Comparison of ENCODE assay signal across 8 mouse cellular contexts in genomic region chr10:83723055-83723454, GRCm38 (mm10). TPM values are rescaled to one million over a fixed set of nuclear protein-coding genes. Genes with fewer than 3 reads are reported as not detected.
A peak's percentile ranks its signal among the peaks of the same experiment; 100 is the strongest.
DNase-seq lines count a peak whose midpoint lies in the region; ATAC-seq and TF ChIP-seq lines count a peak whose summit lies in the region.

No protein-coding gene starts in this region.

- TF ChIP-seq CTCF in kidney, adult 2 months (conservative IDR thresholded peaks at IDR 0.05; ENCODE audit: insufficient read depth, insufficient read length, low read depth, low read length), result no peak

- no peaks in the 10 kb centered on the region for H3K4me1 ChIP-seq in kidney, adult 2 months (ENCODE audit: control insufficient read depth, insufficient read depth, low read length)
- no peaks in the 10 kb centered on the region for H3K4me1 ChIP-seq in embryonic facial prominence, embryonic 14.5 days (ENCODE audit: control insufficient read depth, insufficient read depth, low read length)
- peaks cover 6% of the 10 kb centered on the region for H3K4me1 ChIP-seq in limb, embryonic 14.5 days (ENCODE audit: control insufficient read depth, insufficient read depth, low read length)
- peaks cover 13% of the 10 kb centered on the region for H3K4me1 ChIP-seq in neural tube, embryonic 13.5 days (replicated peaks)

- peak; percentile 64 for ATAC-seq in embryonic facial prominence, embryonic 14.5 days (ENCODE audit: low read depth)
- ATAC-seq in limb, embryonic 14.5 days (ENCODE audit: low FRiP score, low read depth), result peak; percentile 42
- ATAC-seq in neural tube, embryonic 13.5 days (ENCODE audit: low read depth), result peak; percentile 77

- peak overlapping the region; percentile 76 for H3K9ac ChIP-seq in embryonic facial prominence, embryonic 14.5 days (ENCODE audit: low read depth, low read length)
- H3K9ac ChIP-seq in limb, embryonic 14.5 days (ENCODE audit: low read depth, low read length, severe bottlenecking), result peak overlapping the region; percentile 68
- peak overlapping the region; percentile 86 for H3K9ac ChIP-seq in neural tube, embryonic 13.5 days

- no peaks in the 10 kb centered on the region for H3K36me3 ChIP-seq in kidney, adult 2 months (ENCODE audit: control insufficient read depth, insufficient read depth, low read length)
- no peaks in the 10 kb centered on the region for H3K36me3 ChIP-seq in embryonic facial prominence, embryonic 14.5 days (ENCODE audit: control insufficient read depth, insufficient read depth, low read length)
- no peaks in the 10 kb centered on the region for H3K36me3 ChIP-seq in limb, embryonic 14.5 days (ENCODE audit: control insufficient read depth, insufficient read depth, low read length)
- H3K36me3 ChIP-seq in neural tube, embryonic 13.5 days, result no peaks in the 10 kb centered on the region

- H3K27ac ChIP-seq in kidney, adult 2 months (ENCODE audit: insufficient read depth, low read depth, low read length), result no peak overlapping the region
- H3K27ac ChIP-seq in embryonic facial prominence, embryonic 14.5 days (replicated peaks; ENCODE audit: low read depth, low read length), result no peak overlapping the region
- no peak overlapping the region for H3K27ac ChIP-seq in limb, embryonic 14.5 days (replicated peaks; ENCODE audit: low read depth, low read length)
- no peak overlapping the region for H3K27ac ChIP-seq in neural tube, embryonic 13.5 days (replicated peaks)

- peak overlapping the region; percentile 87 for H3K4me2 ChIP-seq in embryonic facial prominence, embryonic 14.5 days (ENCODE audit: low read depth, low read length)
- peak overlapping the region; percentile 82 for H3K4me2 ChIP-seq in limb, embryonic 14.5 days (replicated peaks; ENCODE audit: low read depth, low read length, severe bottlenecking)
- H3K4me2 ChIP-seq in neural tube, embryonic 13.5 days, result peak overlapping the region; percentile 79

- no peak for TF ChIP-seq POLR2A in kidney, adult 2 months (IDR thresholded peaks at IDR 0.05; ENCODE audit: low read depth, low read length)
- TF ChIP-seq POLR2A in limb, embryonic 14.5 days (IDR thresholded peaks at IDR 0.05; ENCODE audit: borderline replicate concordance, extremely low read depth, insufficient read depth, insufficient read length), result 0 out of 2 replicates have a peak, but pooled peaks have one; percentile 2

- peak overlapping the region; percentile 36 for H3K4me3 ChIP-seq in kidney, adult 2 months (ENCODE audit: insufficient read depth, low read depth, low read length)
- H3K4me3 ChIP-seq in embryonic facial prominence, embryonic 14.5 days (ENCODE audit: low read depth, low read length), result peak overlapping the region; percentile 73
- H3K4me3 ChIP-seq in limb, embryonic 14.5 days (replicated peaks; ENCODE audit: low read length), result peak overlapping the region; percentile 71
- peak overlapping the region; percentile 73 for H3K4me3 ChIP-seq in neural tube, embryonic 13.5 days

- no peaks in the 10 kb centered on the region for H3K27me3 ChIP-seq in kidney, adult 2 months (replicated peaks; ENCODE audit: control insufficient read depth, insufficient read depth, low read length)
- H3K27me3 ChIP-seq in embryonic facial prominence, embryonic 14.5 days (replicated peaks; ENCODE audit: control insufficient read depth, insufficient read depth, low read length), result no peaks in the 10 kb centered on the region; the same call in 1 of the 2 replicates
- H3K27me3 ChIP-seq in limb, embryonic 14.5 days (ENCODE audit: control insufficient read depth, insufficient read depth, low read length), result no peaks in the 10 kb centered on the region
- 0 out of 2 replicates have a peak, but pooled peaks cover 6% of the 10 kb centered on the region for H3K27me3 ChIP-seq in neural tube, embryonic 13.5 days

- 0 out of 2 replicates have a peak, but pooled peaks cover 6% of the 10 kb centered on the region for H3K9me3 ChIP-seq in embryonic facial prominence, embryonic 14.5 days (ENCODE audit: control insufficient read depth, low read length)
- peaks cover 4% of the 10 kb centered on the region; the same call in 1 of the 2 replicates for H3K9me3 ChIP-seq in limb, embryonic 14.5 days (ENCODE audit: control insufficient read depth, low read length)
- H3K9me3 ChIP-seq in neural tube, embryonic 13.5 days, result no peaks in the 10 kb centered on the region

- DNase-seq in kidney, adult 2 months, result no peak
- no peak for DNase-seq in kidney, adult 9 months
- peak; percentile 40 for DNase-seq in MN1 (ENCODE audit: low spot score)
- DNase-seq in embryonic facial prominence, embryonic 14.5 days (ENCODE audit: low spot score), result peak; percentile 32
- DNase-seq in heart, postnatal 4 days, result peak; percentile 54
- DNase-seq in limb, embryonic 14.5 days (ENCODE audit: low spot score), result peak; percentile 11
- DNase-seq in c-Kit-positive CD71-positive TER-119-positive erythroid progenitor cells, embryonic 14.5 days (ENCODE audit: low spot score), result no peak

- whole genome bisulfite sequencing in kidney, adult 2 months, result under 1% methylated on average over 23 of the region's 23 CpGs
- 0% methylated on average over 4 of the region's 23 CpGs for WGBS in embryonic facial prominence, embryonic 14.5 days
- 2% methylated on average over 11 of the region's 23 CpGs for WGBS in limb, embryonic 14.5 days
- WGBS in neural tube, embryonic 13.5 days, result 0% methylated on average over 18 of the region's 23 CpGs

RNA-seq across cellular contexts. Expression of gene 1500009L16Rik, which starts 0.4 kb away (rescaled TPM):
- polyA plus RNA-seq in kidney, adult 2 months (2012; rRNA removed), result 1.2 and 1.3 TPM in 2 replicates
- 22.7 and 25.8 TPM in 2 replicates for polyA plus RNA-seq in embryonic facial prominence, embryonic 14.5 days (2014; fragmentation: Nextera tagmentation; extraction: Ambion mirVana)
- total RNA-seq in heart, postnatal 4 days (2021), result 10 to 100 TPM; 18.4 to 19.2 TPM
- polyA plus RNA-seq in limb, embryonic 14.5 days (2012; rRNA removed), result 19.8 and 20.2 TPM in 2 replicates
- 27.1 and 29.9 TPM in 2 replicates for polyA plus RNA-seq in limb, embryonic 14.5 days (2014; fragmentation: Nextera tagmentation; extraction: Ambion mirVana)
- polyA plus RNA-seq in neural tube, embryonic 13.5 days (2015; fragmentation: Nextera tagmentation; extraction: Ambion mirVana), result 58.5 and 68.7 TPM in 2 replicates

Comparison
In these comparisons a context has a peak if more than half of its experiments do, and no peak if none do; other contexts are left out.
1. DNase-seq: peak in MN1 (single experiment), embryonic facial prominence, embryonic 14.5 days (single experiment), heart, postnatal 4 days (single experiment) and limb, embryonic 14.5 days (single experiment); none in kidney, adult 2 months (single experiment), kidney, adult 9 months (single experiment) and c-Kit-positive CD71-positive TER-119-positive erythroid progenitor cells, embryonic 14.5 days (single experiment).
2. Peak in every context shown above with its lines, with median percentiles within 50 percentile points of each other: H3K4me3 ChIP-seq, ATAC-seq, H3K4me2 ChIP-seq and H3K9ac ChIP-seq.